Mouse (Mus musculus): ENCODE measurements around the gene Prkce.

- TF ChIP-seq CTCF (IDR thresholded peaks at IDR 0.05; ENCODE audit: borderline replicate concordance, insufficient read depth, low read length) (no peak), POLR2A (IDR thresholded peaks at IDR 0.05; ENCODE audit: low read depth, low read length) (no peak)
Measured at GRCm38 (mm10) chr17:86350791-86351261, 183.2 kb downstream of the Prkce start.
